In the genomic region with DNA sequence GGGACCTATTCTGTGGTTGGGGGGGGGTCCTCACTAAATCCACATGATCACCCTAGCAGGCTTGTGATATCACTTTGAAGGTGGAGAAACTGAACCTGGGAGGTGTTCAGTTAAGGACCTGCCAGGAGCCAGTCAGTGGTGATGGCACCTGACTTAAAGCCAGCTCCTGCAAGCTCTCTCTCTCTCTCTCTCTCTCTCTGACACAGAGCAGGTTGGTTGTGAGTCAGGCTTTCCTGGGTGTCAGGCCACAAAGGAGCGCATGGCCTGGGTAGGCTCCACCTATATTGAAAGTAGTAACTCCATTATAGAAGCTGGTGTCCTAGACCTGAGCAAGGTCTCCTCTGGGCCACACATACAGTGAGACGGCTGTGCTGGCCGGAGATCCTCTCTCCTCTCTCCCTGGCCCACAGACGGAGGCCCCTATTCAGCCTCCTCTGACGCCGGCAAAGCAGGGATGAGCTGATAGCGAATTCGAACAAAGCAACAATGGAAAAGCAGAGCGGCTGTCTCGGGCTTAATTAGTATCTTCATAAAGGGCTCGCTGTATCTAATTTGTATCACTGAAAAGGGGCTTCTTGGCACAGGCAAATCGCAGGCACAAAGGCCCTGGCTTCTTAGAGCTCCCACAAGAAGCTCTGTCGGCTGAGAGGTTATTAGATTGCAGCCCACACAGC, we compare ENCODE assay signal across 14 mouse cellular contexts. TPM values are rescaled to one million over a fixed set of nuclear protein-coding genes. Genes with fewer than 3 reads are reported as not detected.
DNase-seq lines count a peak whose midpoint lies in the region; ATAC-seq and TF ChIP-seq lines count a peak whose summit lies in the region.
"Had no signal": no experiment of that assay in that cellular context is flagged by ENCODE, and none has a peak within 500 bp of the region (broad histone marks: within the 10 kb centered on the region; RNA-seq: fewer than 3 reads in every experiment).

No protein-coding gene starts in this region.

- no peak overlapping the region for H3K4me3 ChIP-seq in stomach, embryonic 16.5 days (replicated peaks; ENCODE audit: low read length)
- H3K4me3 ChIP-seq in stomach, postnatal 0 days (ENCODE audit: low read depth, low read length) = no peak overlapping the region
- no peak overlapping the region for H3K4me3 ChIP-seq in forebrain, postnatal 0 days (ENCODE audit: low read depth, low read length)
- no peak overlapping the region for H3K4me3 ChIP-seq in midbrain, embryonic 13.5 days (replicated peaks)
- H3K4me3 ChIP-seq: erythroblast, embryonic 14.5 days; stomach, embryonic 15.5 days had no signal

- ATAC-seq in stomach, embryonic 16.5 days (ENCODE audit: insufficient read depth, low FRiP score) = peak; percentile 15; the same call in 1 of the 2 replicates
- ATAC-seq in stomach, postnatal 0 days (ENCODE audit: low FRiP score, low TSS enrichment) = no peak
- ATAC-seq in forebrain, postnatal 0 days = peak; percentile 79
- ATAC-seq in midbrain, embryonic 13.5 days = peak; percentile 81
- no peak for ATAC-seq in inflammation-experienced regulatory T-cells, adult 6 months

- H3K36me3 ChIP-seq in stomach, embryonic 16.5 days (ENCODE audit: control insufficient read depth, insufficient read depth, low read length) = no peaks in the 10 kb centered on the region
- no peaks in the 10 kb centered on the region for H3K36me3 ChIP-seq in stomach, postnatal 0 days (ENCODE audit: control insufficient read depth, insufficient read depth, low read length)
- no peaks in the 10 kb centered on the region; the same call in 1 of the 2 replicates for H3K36me3 ChIP-seq in forebrain, postnatal 0 days (ENCODE audit: insufficient read depth)
- peaks cover 5% of the 10 kb centered on the region; the same call in 1 of the 2 replicates for H3K36me3 ChIP-seq in midbrain, embryonic 13.5 days
- H3K36me3 ChIP-seq: stomach, embryonic 15.5 days had no signal

- no peak for TF ChIP-seq EP300 in stomach, postnatal 0 days (optimal IDR thresholded peaks at IDR 0.05)

- no peaks in the 10 kb centered on the region for H3K9me3 ChIP-seq in stomach, embryonic 16.5 days (replicated peaks; ENCODE audit: control insufficient read depth, low read length)
- no peaks in the 10 kb centered on the region for H3K9me3 ChIP-seq in stomach, postnatal 0 days (ENCODE audit: control insufficient read depth, low read length)
- H3K9me3 ChIP-seq in forebrain, postnatal 0 days (ENCODE audit: low read length) = no peaks in the 10 kb centered on the region
- H3K9me3 ChIP-seq in midbrain, embryonic 13.5 days = no peaks in the 10 kb centered on the region
- H3K9me3 ChIP-seq: stomach, embryonic 15.5 days had no signal

- 56% methylated on average over 13 of the region's 13 CpGs for WGBS in stomach, embryonic 16.5 days
- 68% methylated on average over 13 of the region's 13 CpGs for WGBS in stomach, postnatal 0 days
- 10% methylated on average over 13 of the region's 13 CpGs for WGBS in forebrain, postnatal 0 days
- WGBS in midbrain, embryonic 13.5 days = 7% methylated on average over 13 of the region's 13 CpGs

- DNase-seq in stomach, postnatal 0 days (ENCODE audit: low spot score) = no peak
- peak; percentile 71 for DNase-seq in forebrain, postnatal 0 days
- no peak for DNase-seq in gastrocnemius, postnatal 25 days
- no peak for DNase-seq in gastrocnemius, postnatal 10 days
- DNase-seq in lung, postnatal 36 days = no peak
- DNase-seq: adrenal gland, postnatal 10 days; cerebellum, adult 2 months; gastrocnemius, postnatal 14 days; lung, embryonic 14.5 days had no signal

- no peak overlapping the region for H3K4me2 ChIP-seq in stomach, embryonic 16.5 days (ENCODE audit: low read depth, low read length)
- H3K4me2 ChIP-seq in stomach, postnatal 0 days (replicated peaks; ENCODE audit: low read depth) = no peak overlapping the region
- H3K4me2 ChIP-seq in forebrain, postnatal 0 days (ENCODE audit: low read depth) = no peak overlapping the region; the same call in 1 of the 2 replicates
- 0 out of 2 replicates have a peak overlapping the region, but pooled peaks have one; percentile 15 for H3K4me2 ChIP-seq in midbrain, embryonic 13.5 days (replicated peaks)
- H3K4me2 ChIP-seq: lung, embryonic 14.5 days; stomach, embryonic 15.5 days had no signal

- H3K9ac ChIP-seq in stomach, embryonic 16.5 days (ENCODE audit: low read length) = no peak overlapping the region
- H3K9ac ChIP-seq in stomach, postnatal 0 days (ENCODE audit: low read length) = no peak overlapping the region
- peak overlapping the region; percentile 25; the same call in 1 of the 2 replicates for H3K9ac ChIP-seq in forebrain, postnatal 0 days
- H3K9ac ChIP-seq in midbrain, embryonic 13.5 days (replicated peaks) = peak overlapping the region; percentile 48
- H3K9ac ChIP-seq: lung, embryonic 14.5 days; stomach, embryonic 15.5 days had no signal

- no peak overlapping the region for H3K27ac ChIP-seq in stomach, embryonic 16.5 days (ENCODE audit: low read length)
- H3K27ac ChIP-seq in stomach, postnatal 0 days (replicated peaks) = no peak overlapping the region
- peak overlapping the region; percentile 81 for H3K27ac ChIP-seq in forebrain, postnatal 0 days (ENCODE audit: low read depth, low read length)
- peak overlapping the region; percentile 92 for H3K27ac ChIP-seq in midbrain, embryonic 13.5 days
- H3K27ac ChIP-seq: stomach, embryonic 15.5 days had no signal

- no peak for TF ChIP-seq CTCF in stomach, postnatal 0 days (IDR thresholded peaks at IDR 0.05; ENCODE audit: low read depth)
- TF ChIP-seq CTCF in forebrain, postnatal 0 days (IDR thresholded peaks at IDR 0.05; ENCODE audit: low read depth) = no peak

- no peaks in the 10 kb centered on the region for H3K27me3 ChIP-seq in stomach, embryonic 16.5 days (ENCODE audit: control insufficient read depth, insufficient read depth, low read length)
- H3K27me3 ChIP-seq in stomach, postnatal 0 days (ENCODE audit: control insufficient read depth, insufficient read depth, low read length) = no peaks in the 10 kb centered on the region
- no peaks in the 10 kb centered on the region for H3K27me3 ChIP-seq in forebrain, postnatal 0 days (ENCODE audit: insufficient read depth, low read length)
- H3K27me3 ChIP-seq in midbrain, embryonic 13.5 days = peaks cover 19% of the 10 kb centered on the region; the same call in 1 of the 2 replicates
- H3K27me3 ChIP-seq: stomach, embryonic 15.5 days had no signal

- peaks cover 7% of the 10 kb centered on the region for H3K4me1 ChIP-seq in stomach, embryonic 16.5 days (ENCODE audit: control insufficient read depth, insufficient read depth, low read length)
- H3K4me1 ChIP-seq in stomach, postnatal 0 days (replicated peaks; ENCODE audit: control insufficient read depth, insufficient read depth) = no peaks in the 10 kb centered on the region
- peaks cover 18% of the 10 kb centered on the region for H3K4me1 ChIP-seq in forebrain, postnatal 0 days (ENCODE audit: insufficient read depth)
- H3K4me1 ChIP-seq in midbrain, embryonic 13.5 days (replicated peaks) = peaks cover 74% of the 10 kb centered on the region

RNA-seq across cellular contexts. Expression of gene Shisal1, which starts 29.2 kb away (rescaled TPM):
- polyA plus RNA-seq in stomach, embryonic 16.5 days (2015; fragmentation: Nextera tagmentation; extraction: Ambion mirVana) = 1.8 and 2.9 TPM in 2 replicates
- polyA plus RNA-seq in stomach, postnatal 0 days (2015; fragmentation: Nextera tagmentation; extraction: Ambion mirVana) = 0.82 and 1.1 TPM in 2 replicates
- total RNA-seq in forebrain, postnatal 0 days (2014; rRNA removed) = 28.8 and 48.4 TPM in 2 replicates
- 10.8 and 19.0 TPM in 2 replicates for polyA plus RNA-seq in forebrain, postnatal 0 days (2015; fragmentation: Nextera tagmentation; extraction: Ambion mirVana)
- 10.8 and 11.1 TPM in 2 replicates for polyA plus RNA-seq in midbrain, embryonic 13.5 days (2015; fragmentation: Nextera tagmentation; extraction: Ambion mirVana)
- total RNA-seq in gastrocnemius, postnatal 25 days (2021) = 1 to 10 TPM in 1 of 2 experiments, under 1 TPM in 1; 0.79 to 1.9 TPM
- total RNA-seq in gastrocnemius, postnatal 10 days (2021) = 10 to 100 TPM; 11.1 to 16.4 TPM
- polyA plus RNA-seq in inflammation-experienced regulatory T-cells, adult 6 months (2017; shearing (Covaris generic)) = not detected
- polyA plus RNA-seq: erythroblast, embryonic 14.5 days had no signal

Comparison
In these comparisons a context has a peak if more than half of its experiments do, and no peak if none do; other contexts are left out.
1. ATAC-seq: peak in stomach, embryonic 16.5 days (single experiment), forebrain, postnatal 0 days (single experiment) and midbrain, embryonic 13.5 days (single experiment); none in stomach, postnatal 0 days (single experiment) and inflammation-experienced regulatory T-cells, adult 6 months (single experiment).
2. H3K27ac ChIP-seq: peak in forebrain, postnatal 0 days (single experiment) and midbrain, embryonic 13.5 days (single experiment); none in stomach, embryonic 16.5 days (single experiment) and stomach, postnatal 0 days (single experiment).
3. H3K9ac ChIP-seq: peak in forebrain, postnatal 0 days (single experiment) and midbrain, embryonic 13.5 days (single experiment); none in stomach, embryonic 16.5 days (single experiment) and stomach, postnatal 0 days (single experiment).